Mouse (Mus musculus) kidney, postnatal 25 days (tissue): ENCODE data around the gene Mgme1.

ENCODE experiments used
- DNase-seq, 2 experiments: peaks; one replicate each; pipeline ENCODE4 v3.0.0; 2021; ENCODE audit warnings: mixed read lengths in 2 of 2

Mgme1 gene

GRCm38 (mm10) chr2:144270507-144271420, at the start of gene Mgme1, which contains the start of gene Snx5:
TSS of gene Mgme1 (plus strand) at chr2:144270663.
TSS of gene Snx5 (minus strand) at chr2:144270906.
- peak; percentile 91 to 96 for DNase-seq

DNA sequence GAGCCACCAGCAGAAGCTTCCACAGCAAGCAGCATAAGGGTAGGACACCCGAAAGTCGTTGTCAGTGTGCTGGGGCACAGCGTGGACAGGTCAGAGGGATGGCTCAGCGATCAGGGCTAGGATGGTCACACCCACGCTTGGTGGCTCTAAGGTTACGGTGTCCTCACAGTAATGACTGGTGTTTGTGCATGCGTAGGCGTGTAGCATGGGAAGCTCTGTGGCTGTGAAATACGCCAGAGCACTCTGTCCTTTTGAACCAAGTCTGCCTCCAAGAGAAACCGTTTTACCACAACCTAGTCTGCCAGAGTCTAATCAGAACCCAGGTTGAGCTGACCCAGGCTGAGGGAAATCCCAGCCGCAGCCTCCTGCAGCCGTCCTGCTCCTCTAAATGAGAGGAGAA, 46.1 kb upstream of the Mgme1 start:
- DNase-seq, result no peak

- no peak for DNase-seq
Observed at GRCm38 (mm10) chr2:144226906-144227586, 43.4 kb upstream of the Mgme1 start.

DNA sequence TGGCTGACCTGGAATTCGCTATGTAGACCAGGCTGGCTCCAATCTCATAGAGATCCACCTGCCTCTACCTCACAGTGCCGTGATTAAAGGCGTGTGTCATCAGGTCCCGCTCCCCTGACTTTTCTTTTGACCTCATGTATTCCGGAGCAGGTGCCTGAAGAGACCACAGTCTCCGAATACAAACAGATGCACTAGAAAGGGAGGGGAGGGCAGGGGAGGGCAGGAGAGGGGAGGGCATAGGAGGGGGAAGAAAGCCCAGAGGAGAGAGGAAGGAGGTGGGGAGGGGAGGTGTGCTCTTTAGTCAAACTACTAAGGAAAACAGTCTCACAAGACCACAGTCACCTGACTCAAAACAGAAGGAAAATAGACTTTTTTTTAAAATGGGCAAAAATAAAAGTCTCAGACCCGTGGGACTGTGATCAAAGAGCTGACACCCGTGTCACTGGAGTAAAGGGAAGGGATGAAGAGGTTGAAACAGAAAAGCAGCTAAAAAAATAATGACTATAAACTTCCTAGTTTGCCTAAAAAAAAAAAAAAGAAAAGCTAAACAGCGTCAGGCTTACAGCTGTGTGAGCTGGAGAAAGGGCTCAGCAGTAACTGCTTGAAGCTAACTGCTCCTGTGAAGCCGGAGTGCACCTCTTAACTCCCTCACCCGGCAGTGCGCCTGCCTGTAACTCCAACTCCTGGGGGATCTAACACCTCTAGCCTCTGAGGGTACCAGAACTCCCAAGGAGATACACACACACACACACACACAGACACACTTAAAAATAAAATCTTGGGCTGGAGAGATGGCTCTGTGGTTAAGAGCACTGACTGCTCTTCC, 41.7 kb upstream of the Mgme1 start:
- DNase-seq, result no peak

DNA sequence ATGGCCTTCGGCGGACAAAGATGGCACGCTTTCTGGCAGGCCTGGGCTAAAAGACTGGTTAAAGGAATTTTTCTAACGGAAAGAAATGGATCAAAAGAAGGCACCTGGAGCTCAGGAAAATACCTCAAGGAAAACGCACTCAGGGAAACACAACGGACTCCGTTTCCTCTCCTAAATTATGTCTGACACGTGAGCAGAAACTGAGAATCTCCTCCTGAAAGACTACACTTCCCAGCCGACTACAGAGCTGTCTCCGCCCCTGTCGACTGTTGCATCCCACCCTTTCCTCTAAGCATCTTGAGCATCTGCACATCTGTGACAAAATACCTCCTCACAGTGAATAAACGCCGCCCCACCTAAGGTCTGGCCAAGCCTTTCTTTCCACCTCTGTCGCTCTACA, 40.8 kb upstream of the Mgme1 start:
- no peak for DNase-seq

GRCm38 (mm10) chr2:144230498-144230897, 40.0 kb upstream of the Mgme1 start:
- DNase-seq, result peak; percentile 57 to 64

DNA sequence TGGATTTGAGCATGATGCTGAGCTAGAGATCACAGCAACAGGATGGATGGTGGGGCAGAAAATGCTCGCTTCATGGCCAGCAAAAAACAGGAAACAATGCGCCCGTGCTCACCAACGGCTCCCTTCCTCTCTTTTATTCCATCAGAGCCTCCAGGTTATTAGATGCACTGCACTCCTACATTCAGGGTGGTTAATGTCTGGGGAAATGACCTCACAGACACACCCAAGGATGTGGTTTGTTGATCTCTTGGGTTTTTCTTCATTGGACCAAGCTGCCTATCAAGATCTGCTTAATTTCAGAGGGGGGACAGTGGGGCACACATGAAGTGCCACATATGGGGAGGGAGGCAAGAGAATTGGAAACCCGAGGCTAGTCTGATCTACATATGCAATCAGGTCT, 39.3 kb upstream of the Mgme1 start:
- DNase-seq, result no peak

DNA sequence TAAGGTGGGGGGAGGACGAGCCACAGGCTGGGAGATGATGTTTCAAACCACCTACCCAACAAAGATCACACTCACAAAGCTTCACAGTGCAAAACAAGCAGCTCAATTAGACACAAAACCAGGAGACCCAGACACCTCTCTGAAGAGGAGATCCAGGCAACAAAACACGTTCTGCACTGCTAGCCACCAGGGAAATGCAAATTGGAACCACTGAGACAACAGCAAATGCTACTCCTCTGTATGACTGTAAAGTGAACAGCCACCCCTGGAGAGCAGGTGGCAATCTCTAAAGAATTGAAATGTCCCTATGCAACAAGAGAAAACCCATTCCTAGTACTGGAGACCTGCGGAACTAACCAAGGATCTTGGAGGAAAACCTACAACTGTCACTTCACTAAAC, 36.9 kb upstream of the Mgme1 start:
- no peak for DNase-seq

GRCm38 (mm10) chr2:144235776-144236175, 34.7 kb upstream of the Mgme1 start:
- no peak for DNase-seq

DNA sequence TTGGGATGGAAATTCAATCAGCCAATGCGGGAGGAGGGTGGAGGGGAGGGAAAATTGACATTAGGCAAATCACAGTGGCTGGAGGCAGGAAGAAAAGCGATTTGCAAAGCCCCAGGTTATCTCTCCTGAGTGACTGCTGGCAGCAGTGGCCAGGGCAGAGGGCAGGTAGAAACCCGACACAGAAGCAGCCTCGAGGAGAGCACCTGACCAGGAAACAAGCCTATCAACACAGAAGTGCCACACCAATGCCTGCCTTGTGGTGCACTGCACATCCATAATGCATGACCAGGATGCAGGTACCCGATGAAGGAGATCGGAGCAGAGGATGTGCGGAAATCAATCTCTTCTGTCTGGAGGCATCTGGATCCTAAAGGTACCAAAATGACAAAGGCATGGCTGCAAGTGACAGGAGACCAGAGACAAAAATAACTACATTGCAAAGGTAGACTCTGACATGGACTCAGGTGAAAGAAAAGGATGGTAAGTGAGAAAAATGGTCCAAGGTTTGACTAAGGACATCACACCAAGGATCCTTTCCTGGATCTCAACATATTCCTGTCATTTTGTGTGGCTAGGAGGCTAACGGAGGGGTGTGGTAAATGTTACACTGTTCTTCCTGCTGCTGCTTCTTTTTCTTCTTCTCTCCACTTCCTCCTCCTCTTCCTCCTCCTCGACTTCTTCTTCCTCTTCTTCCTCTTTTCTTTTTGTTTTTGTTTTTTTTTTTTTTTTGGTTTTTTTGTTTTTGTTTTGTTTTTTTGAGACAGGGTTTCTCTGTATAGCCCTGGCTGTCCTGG, 33.5 kb upstream of the Mgme1 start:
- no peak for DNase-seq

GRCm38 (mm10) chr2:144238341-144238740, 32.1 kb upstream of the Mgme1 start:
- peak in 1 of 2 experiments; percentile 58 for DNase-seq

DNA sequence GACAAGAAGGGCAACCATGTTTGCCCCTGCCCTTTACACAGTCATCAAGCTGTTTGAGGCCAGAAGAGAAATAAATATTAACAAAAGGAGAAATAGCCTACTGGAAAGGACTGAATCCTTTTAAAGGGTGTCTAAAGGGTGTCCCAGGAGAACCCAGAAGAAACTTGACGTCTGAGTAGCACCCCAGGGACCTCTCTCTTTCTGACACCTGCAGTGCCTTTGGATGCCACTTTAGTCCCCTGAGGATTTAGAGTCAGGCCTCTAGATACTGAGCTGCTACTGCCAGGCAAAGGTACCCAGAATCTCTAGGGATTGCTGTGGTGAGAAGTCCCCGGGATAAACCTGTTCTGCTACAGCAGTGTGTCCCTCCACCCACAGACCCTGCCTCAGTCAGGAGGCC, 31.1 kb upstream of the Mgme1 start:
- DNase-seq, result no peak

GRCm38 (mm10) chr2:144240095-144240899, 30.2 kb upstream of the Mgme1 start:
- no peak for DNase-seq

GRCm38 (mm10) chr2:144245464-144245863, 25.0 kb upstream of the Mgme1 start:
- DNase-seq, result no peak

- no peak for DNase-seq
Observed at GRCm38 (mm10) chr2:144246270-144246669, 24.2 kb upstream of the Mgme1 start.

DNA sequence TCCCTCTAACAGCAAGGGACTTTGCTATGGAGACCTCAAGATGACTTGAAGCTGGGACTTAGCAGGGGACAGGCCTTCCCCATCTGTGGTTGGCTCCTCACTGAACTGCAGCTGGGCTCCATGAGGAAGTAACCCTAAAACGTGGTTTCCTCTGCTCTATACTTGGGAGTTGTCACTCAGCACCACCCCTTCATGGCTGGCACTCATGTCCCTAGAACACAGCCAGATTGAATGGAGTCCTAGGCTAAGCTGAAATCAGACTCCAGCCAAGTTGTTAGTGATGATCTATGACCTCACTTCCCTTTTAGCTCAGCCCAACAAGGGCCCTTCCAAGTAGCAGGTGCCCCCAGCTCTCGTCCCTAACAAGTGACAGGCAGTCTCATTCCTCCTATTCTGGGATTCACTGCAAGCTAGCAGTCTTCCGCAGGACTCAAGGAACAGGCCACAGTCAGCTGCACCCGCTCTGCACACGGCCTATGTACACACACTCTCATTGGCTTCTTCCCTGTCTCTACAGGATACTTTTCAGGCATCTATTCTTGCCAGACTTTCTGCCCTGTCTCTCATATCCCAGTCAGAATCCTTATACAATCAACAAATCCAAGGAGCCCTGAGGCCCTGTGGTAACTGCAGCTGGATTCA, 23.0 kb upstream of the Mgme1 start:
- DNase-seq, result no peak

GRCm38 (mm10) chr2:144248613-144249376, 21.7 kb upstream of the Mgme1 start:
- DNase-seq, result no peak

GRCm38 (mm10) chr2:144250111-144250510, 20.4 kb upstream of the Mgme1 start:
- no peak for DNase-seq

DNA sequence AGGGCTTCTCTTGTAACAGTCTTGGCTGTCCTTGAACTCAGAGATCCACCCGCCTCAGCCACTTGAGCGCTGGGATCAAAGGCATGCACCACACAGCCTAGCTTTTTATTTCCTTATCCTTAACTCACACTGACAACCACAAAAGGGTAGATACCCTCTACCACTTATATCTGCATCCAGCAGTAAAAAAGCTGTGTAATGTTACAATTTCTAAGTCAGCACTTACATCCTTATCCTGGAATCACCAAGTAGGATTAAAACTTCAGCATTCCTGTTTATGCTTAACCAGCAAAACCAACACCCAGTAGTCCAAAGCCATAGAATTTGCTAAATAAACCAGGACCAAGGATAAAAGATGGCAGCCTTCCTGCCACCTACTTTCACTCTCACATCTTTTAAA, 7.6 kb upstream of the Mgme1 start:
- no peak for DNase-seq
